Mouse (Mus musculus): ENCODE results near the gene Zfp40. TPM values are rescaled to one million over a fixed set of nuclear protein-coding genes. Genes with fewer than 3 reads are reported as not detected.
"Not testable (repeated sequence)": the region's sequence is repeated elsewhere in the genome, so short reads cannot be mapped to it uniquely, and the experiment has no call there.

Gene Zfp40
- not detected in 2 replicates for polyA plus RNA-seq (2012; ENCODE audit: insufficient read depth, low replicate concordance)

DNA sequence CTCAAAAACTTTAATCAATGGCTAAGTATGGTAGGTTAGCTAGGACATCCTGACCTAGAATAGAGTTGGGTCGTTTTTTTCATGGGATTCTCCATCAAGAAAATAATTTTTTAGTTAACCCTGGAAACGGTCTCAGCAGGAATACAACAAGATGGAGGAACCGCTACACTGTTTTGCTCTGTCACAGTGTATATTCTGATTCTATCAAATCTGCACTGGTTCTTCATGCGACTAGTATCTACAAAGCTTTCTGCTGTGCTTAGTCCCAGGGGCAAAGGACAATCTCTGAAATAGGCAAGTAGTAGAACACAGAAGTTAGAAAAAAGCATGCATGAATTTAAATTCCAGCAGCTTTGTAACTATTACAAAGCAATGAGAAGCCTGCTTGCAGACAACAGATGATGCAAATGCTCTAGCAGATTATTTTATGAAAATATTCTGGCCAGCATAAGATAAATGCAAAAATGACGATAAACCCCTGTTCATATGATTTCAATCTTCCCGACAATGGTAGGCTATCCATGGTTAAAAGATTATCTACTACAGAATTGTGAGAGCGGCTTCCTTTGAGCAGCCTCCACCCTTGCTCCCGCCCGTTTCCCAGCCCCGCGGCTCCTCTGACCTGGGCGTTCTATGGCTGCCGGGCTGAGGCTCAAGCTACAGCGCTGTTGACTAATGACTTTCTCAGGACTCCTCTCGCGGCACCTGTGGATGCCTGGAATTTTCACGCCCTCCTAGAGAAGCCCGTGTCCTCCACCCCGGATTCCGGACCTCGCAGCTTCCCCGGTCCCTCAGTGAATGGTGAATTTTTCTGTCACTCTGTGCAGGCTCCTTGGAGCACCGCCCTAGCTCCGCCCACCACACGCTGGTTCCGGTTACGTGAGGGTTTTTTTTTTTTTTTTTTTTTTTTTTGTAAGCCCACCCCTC lies at the start of gene Zfp40:
Gene Zfp40, minus strand, starts transcription at position 800 of the 927 bp plus-strand sequence.
- TF ChIP-seq FLI1 (IDR thresholded peaks at IDR 0.05; ENCODE audit: low read length) (no peak), GATA1 (IDR thresholded peaks at IDR 0.05; ENCODE audit: borderline replicate concordance, low read length) (no peak)
- Histone ChIP-seq H3K36me3 (replicated peaks; ENCODE audit: low read length) (peaks cover 20% of the 10 kb centered on the region), H3K27me3 (replicated peaks) (no peaks in the 10 kb centered on the region), H3K9me3 (no peaks in the 10 kb centered on the region), H3K4me1 (peaks cover 18% of the 10 kb centered on the region), H3K4me3 (replicated peaks) (peak within 1 kb of the TSS; percentile 94)

- Histone ChIP-seq H3K9me3 (no peaks in the 10 kb centered on the region), H3K36me3 (replicated peaks; ENCODE audit: low read length) (no peaks in the 10 kb centered on the region), H3K4me1 (no peaks in the 10 kb centered on the region), H3K27me3 (replicated peaks) (no peaks in the 10 kb centered on the region), H3K4me3 (replicated peaks) (no peak overlapping the region)
- TF ChIP-seq FLI1 (IDR thresholded peaks at IDR 0.05; ENCODE audit: low read length): no peak
- TF ChIP-seq GATA1 (IDR thresholded peaks at IDR 0.05; ENCODE audit: borderline replicate concordance, low read length): no peak
Measured at GRCm38 (mm10) chr17:23218320-23218719, 25.3 kb upstream of the Zfp40 start.

GRCm38 (mm10) chr17:23199856-23200255 lies 6.8 kb upstream of the Zfp40 start:
- not testable (repeated sequence) for H3K4me3 ChIP-seq (replicated peaks); H3K4me1 ChIP-seq; H3K36me3 ChIP-seq (replicated peaks; ENCODE audit: low read length); H3K27me3 ChIP-seq (replicated peaks); H3K9me3 ChIP-seq

GRCm38 (mm10) chr17:23193441-23193840 lies 389 bp upstream of the Zfp40 start:
- Histone ChIP-seq H3K4me1 (peaks cover 14% of the 10 kb centered on the region), H3K27me3 (replicated peaks) (no peaks in the 10 kb centered on the region), H3K9me3 (no peaks in the 10 kb centered on the region)

GRCm38 (mm10) chr17:23187680-23188079 lies 5.4 kb downstream of the Zfp40 start:
- H3K4me3 ChIP-seq (replicated peaks): no peak overlapping the region
- peaks cover 21% of the 10 kb centered on the region for H3K4me1 ChIP-seq
- TF ChIP-seq GATA1 (IDR thresholded peaks at IDR 0.05; ENCODE audit: borderline replicate concordance, low read length) (no peak), FLI1 (IDR thresholded peaks at IDR 0.05; ENCODE audit: low read length) (no peak)
- no peaks in the 10 kb centered on the region for H3K9me3 ChIP-seq
- H3K27me3 ChIP-seq (replicated peaks): no peaks in the 10 kb centered on the region
- peaks cover 61% of the 10 kb centered on the region for H3K36me3 ChIP-seq (replicated peaks; ENCODE audit: low read length)

More at GRCm38 (mm10) chr17:23193441-23193840, 389 bp upstream of the Zfp40 start:
- TF ChIP-seq GATA1 (IDR thresholded peaks at IDR 0.05; ENCODE audit: borderline replicate concordance, low read length) (no peak), FLI1 (IDR thresholded peaks at IDR 0.05; ENCODE audit: low read length) (no peak)
- peak overlapping the region; percentile 94 for H3K4me3 ChIP-seq (replicated peaks)
- H3K36me3 ChIP-seq (replicated peaks; ENCODE audit: low read length): peaks cover 16% of the 10 kb centered on the region

Other genes with a start within 250 kb of the Zfp40 start
- 0.01 TPM in 1 of 2 replicates, not detected in the other for gene Vmn2r-ps130, start 132.1 kb downstream of the Zfp40 start, polyA plus RNA-seq (2012; ENCODE audit: insufficient read depth, low replicate concordance)
- gene Vmn2r114, start 119.3 kb upstream of the Zfp40 start, polyA plus RNA-seq (2012; ENCODE audit: insufficient read depth, low replicate concordance): not detected in 2 replicates
- gene Vmn2r115, start 150.5 kb upstream of the Zfp40 start, polyA plus RNA-seq (2012; ENCODE audit: insufficient read depth, low replicate concordance): 0.01 TPM in 1 of 2 replicates, not detected in the other
- gene Vmn2r116, start 191.4 kb upstream of the Zfp40 start, polyA plus RNA-seq (2012; ENCODE audit: insufficient read depth, low replicate concordance): not detected in 2 replicates

Data from megakaryocyte, embryonic 14.5 days (primary cell).